Mouse (Mus musculus): ENCODE results near the gene Notch2.

DNA sequence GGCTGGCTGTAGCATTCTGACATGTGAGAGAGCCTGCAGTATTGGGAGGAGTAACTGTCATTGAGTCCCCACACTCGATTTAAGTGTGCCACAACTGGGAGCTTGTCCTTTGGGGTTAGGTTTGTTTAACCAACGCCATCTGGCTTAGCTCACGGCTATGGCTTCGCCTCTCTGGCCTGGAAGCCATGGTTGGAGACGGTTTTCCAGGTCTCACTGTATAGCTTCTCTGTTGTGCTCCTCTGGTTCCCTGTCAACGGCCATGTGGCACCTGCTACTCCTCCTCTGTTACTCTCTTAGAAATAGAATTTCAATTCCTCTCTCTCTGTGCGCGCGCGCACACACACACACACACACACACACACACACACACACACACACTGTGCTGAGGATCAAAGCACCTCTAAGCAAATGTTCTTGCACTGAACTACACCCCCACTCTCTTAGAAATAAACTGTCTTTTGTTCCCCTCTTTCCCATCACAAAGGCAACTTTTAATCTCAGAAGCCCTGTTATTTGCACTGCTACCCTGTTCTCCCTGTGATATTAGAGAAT, 171.9 kb downstream of the Notch2 start:
- TF ChIP-seq CTCF (IDR thresholded peaks at IDR 0.05) (no peak), EP300 (IDR thresholded peaks at IDR 0.05) (no peak)

All from lung, postnatal 0 days (tissue).